Mouse (Mus musculus): ENCODE data around the gene Cpeb3. TPM values are rescaled to one million over a fixed set of nuclear protein-coding genes. Genes with fewer than 3 reads are reported as not detected.
"Not testable (repeated sequence)": the region's sequence is repeated elsewhere in the genome, so short reads cannot be mapped to it uniquely, and the experiment has no call there.

Cpeb3 gene
- polyA plus RNA-seq, 1 experiment from 2014 or later = 1.3 TPM

- WGBS = 45% methylated on average over 5 of the region's 5 CpGs
Observed at GRCm38 (mm10) chr19:37237306-37237705, 28.9 kb upstream of the Cpeb3 start.

GRCm38 (mm10) chr19:37235818-37236217, 27.4 kb upstream of the Cpeb3 start:
- H3K9me3 ChIP-seq (ENCODE audit: low read length) = no peaks in the 10 kb centered on the region; the same call in 1 of the 2 replicates
- H3K4me2 ChIP-seq (replicated peaks; ENCODE audit: low read depth, low read length) = no peak overlapping the region
- no peak for ATAC-seq (ENCODE audit: low FRiP score, low TSS enrichment)
- no peak overlapping the region for H3K4me3 ChIP-seq (ENCODE audit: low read length)
- peaks cover 7% of the 10 kb centered on the region; the same call in 1 of the 2 replicates for H3K4me1 ChIP-seq (ENCODE audit: insufficient read depth, low read length)
- WGBS = 57% methylated on average over 8 of the region's 8 CpGs
- no peak overlapping the region for H3K27ac ChIP-seq (ENCODE audit: low read length)
- no peaks in the 10 kb centered on the region for H3K36me3 ChIP-seq (ENCODE audit: insufficient read depth, low read length)
- peaks cover 39% of the 10 kb centered on the region for H3K27me3 ChIP-seq (ENCODE audit: insufficient read depth, low read length)
- no peak overlapping the region for H3K9ac ChIP-seq (replicated peaks; ENCODE audit: low read length)

More at GRCm38 (mm10) chr19:37237306-37237705, 28.9 kb upstream of the Cpeb3 start:
- H3K9ac ChIP-seq (replicated peaks; ENCODE audit: low read length) = no peak overlapping the region
- no peak overlapping the region for H3K4me2 ChIP-seq (replicated peaks; ENCODE audit: low read depth, low read length)
- no peak overlapping the region for H3K4me3 ChIP-seq (ENCODE audit: low read length)
- H3K4me1 ChIP-seq (ENCODE audit: insufficient read depth, low read length) = peaks cover 7% of the 10 kb centered on the region; the same call in 1 of the 2 replicates
- H3K9me3 ChIP-seq (ENCODE audit: low read length) = no peaks in the 10 kb centered on the region; the same call in 1 of the 2 replicates
- H3K27me3 ChIP-seq (ENCODE audit: insufficient read depth, low read length) = peaks cover 39% of the 10 kb centered on the region
- no peak for ATAC-seq (ENCODE audit: low FRiP score, low TSS enrichment)
- no peak overlapping the region for H3K27ac ChIP-seq (ENCODE audit: low read length)
- H3K36me3 ChIP-seq (ENCODE audit: insufficient read depth, low read length) = no peaks in the 10 kb centered on the region

- Histone ChIP-seq H3K4me1 (ENCODE audit: insufficient read depth, low read length) (peaks cover 7% of the 10 kb centered on the region; the same call in 1 of the 2 replicates), H3K27ac (ENCODE audit: low read length) (no peak overlapping the region), H3K4me2 (replicated peaks; ENCODE audit: low read depth, low read length) (peak overlapping the region; percentile 66), H3K4me3 (ENCODE audit: low read length) (peak overlapping the region; percentile 45), H3K27me3 (ENCODE audit: insufficient read depth, low read length) (peaks cover 39% of the 10 kb centered on the region), H3K36me3 (ENCODE audit: insufficient read depth, low read length) (no peaks in the 10 kb centered on the region), H3K9ac (replicated peaks; ENCODE audit: low read length) (no peak overlapping the region), H3K9me3 (ENCODE audit: low read length) (no peaks in the 10 kb centered on the region; the same call in 1 of the 2 replicates)
- WGBS = 3% methylated on average over 63 of the region's 63 CpGs
- peak; percentile 49; the same call in 1 of the 2 replicates for ATAC-seq (ENCODE audit: low FRiP score, low TSS enrichment)
Observed at GRCm38 (mm10) chr19:37233561-37234539, 25.4 kb upstream of the Cpeb3 start.

GRCm38 (mm10) chr19:37232598-37232997, 24.2 kb upstream of the Cpeb3 start:
- not testable (repeated sequence) for H3K9me3 ChIP-seq (ENCODE audit: low read length); H3K4me3 ChIP-seq (ENCODE audit: low read length); H3K27ac ChIP-seq (ENCODE audit: low read length); ATAC-seq (ENCODE audit: low FRiP score, low TSS enrichment); H3K9ac ChIP-seq (replicated peaks; ENCODE audit: low read length); H3K36me3 ChIP-seq (ENCODE audit: insufficient read depth, low read length); H3K4me2 ChIP-seq (replicated peaks; ENCODE audit: low read depth, low read length); H3K4me1 ChIP-seq (ENCODE audit: insufficient read depth, low read length)
- 70% methylated on average over 9 of the region's 9 CpGs for WGBS
- peaks cover 35% of the 10 kb centered on the region for H3K27me3 ChIP-seq (ENCODE audit: insufficient read depth, low read length)

GRCm38 (mm10) chr19:37225197-37225862, 16.9 kb upstream of the Cpeb3 start:
- WGBS = 88% methylated on average over 6 of the region's 6 CpGs
- H3K4me1 ChIP-seq (ENCODE audit: insufficient read depth, low read length) = no peaks in the 10 kb centered on the region
- no peak overlapping the region for H3K4me3 ChIP-seq (ENCODE audit: low read length)
- no peak for ATAC-seq (ENCODE audit: low FRiP score, low TSS enrichment)
- H3K27me3 ChIP-seq (ENCODE audit: insufficient read depth, low read length) = no peaks in the 10 kb centered on the region
- H3K4me2 ChIP-seq (replicated peaks; ENCODE audit: low read depth, low read length) = no peak overlapping the region
- no peak overlapping the region for H3K27ac ChIP-seq (ENCODE audit: low read length)
- no peak overlapping the region for H3K9ac ChIP-seq (replicated peaks; ENCODE audit: low read length)
- H3K9me3 ChIP-seq (ENCODE audit: low read length) = no peaks in the 10 kb centered on the region
- peaks cover 10% of the 10 kb centered on the region for H3K36me3 ChIP-seq (ENCODE audit: insufficient read depth, low read length)

GRCm38 (mm10) chr19:37214711-37215110, 6.3 kb upstream of the Cpeb3 start:
- Histone ChIP-seq H3K36me3 (ENCODE audit: insufficient read depth, low read length) (peaks cover 40% of the 10 kb centered on the region), H3K9ac (replicated peaks; ENCODE audit: low read length) (no peak overlapping the region), H3K4me2 (replicated peaks; ENCODE audit: low read depth, low read length) (no peak overlapping the region), H3K4me3 (ENCODE audit: low read length) (no peak overlapping the region), H3K27ac (ENCODE audit: low read length) (no peak overlapping the region), H3K9me3 (ENCODE audit: low read length) (no peaks in the 10 kb centered on the region), H3K4me1 (ENCODE audit: insufficient read depth, low read length) (peaks cover under 1% of the 10 kb centered on the region), H3K27me3 (ENCODE audit: insufficient read depth, low read length) (no peaks in the 10 kb centered on the region)
- ATAC-seq (ENCODE audit: low FRiP score, low TSS enrichment) = no peak
- WGBS = 56% methylated on average over 2 of the region's 2 CpGs

GRCm38 (mm10) chr19:37211416-37211815, 3.0 kb upstream of the Cpeb3 start:
- Histone ChIP-seq H3K9me3 (ENCODE audit: low read length) (no peaks in the 10 kb centered on the region), H3K36me3 (ENCODE audit: insufficient read depth, low read length) (peaks cover 19% of the 10 kb centered on the region), H3K9ac (replicated peaks; ENCODE audit: low read length) (no peak overlapping the region), H3K27ac (ENCODE audit: low read length) (no peak overlapping the region), H3K4me1 (ENCODE audit: insufficient read depth, low read length) (peaks cover 13% of the 10 kb centered on the region), H3K4me2 (replicated peaks; ENCODE audit: low read depth, low read length) (no peak overlapping the region), H3K27me3 (ENCODE audit: insufficient read depth, low read length) (no peaks in the 10 kb centered on the region), H3K4me3 (ENCODE audit: low read length) (no peak overlapping the region)
- no peak for ATAC-seq (ENCODE audit: low FRiP score, low TSS enrichment)
- 88% methylated on average over 3 of the region's 3 CpGs for WGBS

- H3K4me2 ChIP-seq (replicated peaks; ENCODE audit: low read depth, low read length) = no peak overlapping the region
- 91% methylated on average over 4 of the region's 4 CpGs for WGBS
- H3K9me3 ChIP-seq (ENCODE audit: low read length) = no peaks in the 10 kb centered on the region
- peaks cover 18% of the 10 kb centered on the region for H3K36me3 ChIP-seq (ENCODE audit: insufficient read depth, low read length)
- H3K4me3 ChIP-seq (ENCODE audit: low read length) = no peak overlapping the region
- peaks cover 13% of the 10 kb centered on the region for H3K4me1 ChIP-seq (ENCODE audit: insufficient read depth, low read length)
- no peak for ATAC-seq (ENCODE audit: low FRiP score, low TSS enrichment)
- no peaks in the 10 kb centered on the region for H3K27me3 ChIP-seq (ENCODE audit: insufficient read depth, low read length)
- H3K9ac ChIP-seq (replicated peaks; ENCODE audit: low read length) = no peak overlapping the region
- H3K27ac ChIP-seq (ENCODE audit: low read length) = no peak overlapping the region
Observed at GRCm38 (mm10) chr19:37210457-37210856, 2.1 kb upstream of the Cpeb3 start.

GRCm38 (mm10) chr19:37209467-37210128, 1.2 kb upstream of the Cpeb3 start:
- Histone ChIP-seq H3K4me1 (ENCODE audit: insufficient read depth, low read length) (peaks cover 13% of the 10 kb centered on the region), H3K4me2 (replicated peaks; ENCODE audit: low read depth, low read length) (peak overlapping the region; percentile 72), H3K27me3 (ENCODE audit: insufficient read depth, low read length) (no peaks in the 10 kb centered on the region), H3K36me3 (ENCODE audit: insufficient read depth, low read length) (peaks cover 15% of the 10 kb centered on the region), H3K9me3 (ENCODE audit: low read length) (no peaks in the 10 kb centered on the region), H3K9ac (replicated peaks; ENCODE audit: low read length) (no peak overlapping the region), H3K27ac (ENCODE audit: low read length) (no peak overlapping the region), H3K4me3 (ENCODE audit: low read length) (peak overlapping the region; percentile 72)
- WGBS = 81% methylated on average over 8 of the region's 8 CpGs
- ATAC-seq (ENCODE audit: low FRiP score, low TSS enrichment) = no peak

Data from kidney, embryonic 16.5 days (tissue).